Mouse (Mus musculus) erythroblast, embryonic 14.5 days (primary cell): ENCODE measurements around the gene Zc3h13. TPM values are rescaled to one million over a fixed set of nuclear protein-coding genes. Genes with fewer than 3 reads are reported as not detected.

ENCODE experiments used
- H3K27me3 ChIP-seq: 2 replicates; pipeline ENCODE4 v1.6.1; 2012; ENCODE audit warnings: inconsistent platforms; ENCODE audit not compliant: control insufficient read depth
- H3K36me3 ChIP-seq: 2 replicates; pipeline ENCODE4 v1.6.1; 2012; ENCODE audit warnings: mild to moderate bottlenecking, inconsistent platforms; ENCODE audit not compliant: control insufficient read depth
- H3K4me1 ChIP-seq: 2 replicates; pipeline ENCODE4 v1.6.1; 2012; ENCODE audit warnings: inconsistent platforms; ENCODE audit not compliant: control insufficient read depth
- H3K4me3 ChIP-seq: replicated peaks from 2 replicates; pipeline ENCODE3; 2012; ENCODE audit warnings: moderate library complexity, mild to moderate bottlenecking, inconsistent platforms
- H3K9me3 ChIP-seq: 2 replicates; pipeline ENCODE4 v1.6.1; 2012; ENCODE audit warnings: low read length, inconsistent platforms, mixed read lengths; ENCODE audit not compliant: control insufficient read depth
- GATA1 ChIP-seq: IDR thresholded peaks from 2 replicates; pipeline ENCODE4 v1.6.1; 2012; ENCODE audit warnings: low read length, inconsistent platforms, mixed read lengths
- TAL1 ChIP-seq: IDR thresholded peaks from 3 replicates; pipeline ENCODE4 v1.6.1; 2012; ENCODE audit warnings: low read length, inconsistent platforms, mixed read lengths
- polyA plus RNA-seq: library from polyadenylated mRNA; stranded (reverse); fragments of >175 nt; gene quantifications from 2 replicates; pipeline ENCODE4 v1.2.3, GENCODE M21; 2012

Gene Zc3h13
- polyA plus RNA-seq, 1 experiment: 3.0 TPM

DNA sequence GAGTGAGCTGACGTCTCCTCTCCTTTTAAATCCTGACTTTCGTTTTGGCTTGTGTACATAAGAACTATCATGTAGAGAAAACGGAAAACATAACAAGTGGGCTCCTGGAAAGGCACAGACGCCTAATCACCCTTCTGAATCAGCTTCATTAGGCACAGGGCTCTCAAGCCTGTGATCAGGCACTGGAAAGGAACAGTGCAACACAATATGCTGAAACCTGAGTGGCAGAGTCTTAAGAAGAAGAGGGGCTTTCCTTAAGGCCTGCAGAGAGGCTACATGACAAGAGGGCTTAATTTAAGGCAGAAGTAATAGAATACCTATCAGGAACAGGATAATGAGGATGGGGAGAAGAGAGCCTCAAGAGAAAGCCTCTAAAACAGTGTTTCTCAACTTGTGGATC is 67.5 kb downstream of the Zc3h13 start:
- H3K36me3 ChIP-seq: peaks cover under 1% of the 10 kb centered on the region; the same call in 1 of the 2 replicates
- H3K27me3 ChIP-seq: no peaks in the 10 kb centered on the region
- no peaks in the 10 kb centered on the region for H3K4me1 ChIP-seq
- H3K4me3 ChIP-seq: no peak overlapping the region
- TF ChIP-seq GATA1: no peak
- no peak for TF ChIP-seq TAL1
- H3K9me3 ChIP-seq: no peaks in the 10 kb centered on the region

DNA sequence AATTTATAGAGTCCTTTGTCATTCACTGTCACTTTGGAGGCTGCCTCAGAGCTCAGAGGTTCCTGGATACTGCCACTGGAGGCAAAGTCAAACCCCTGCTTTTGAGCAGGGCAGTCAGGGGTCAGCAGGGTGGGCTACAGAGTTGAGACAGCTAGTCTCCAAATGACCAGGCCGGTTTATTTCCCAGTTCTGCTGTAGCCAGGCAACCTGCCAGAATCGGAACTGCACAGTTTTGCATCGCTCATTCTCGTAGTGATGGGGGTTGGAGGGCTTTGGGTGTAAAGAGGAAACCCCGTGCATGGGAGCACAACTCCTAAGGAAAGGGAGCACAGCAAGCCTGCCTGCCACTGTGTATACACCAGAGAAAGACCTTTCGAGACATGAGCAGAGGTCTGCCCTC is 79.1 kb downstream of the Zc3h13 start:
- Histone ChIP-seq H3K9me3 (no peaks in the 10 kb centered on the region), H3K36me3 (no peaks in the 10 kb centered on the region), H3K4me3 (no peak overlapping the region), H3K4me1 (no peaks in the 10 kb centered on the region), H3K27me3 (no peaks in the 10 kb centered on the region)
- TF ChIP-seq GATA1 (no peak), TAL1 (no peak)

DNA sequence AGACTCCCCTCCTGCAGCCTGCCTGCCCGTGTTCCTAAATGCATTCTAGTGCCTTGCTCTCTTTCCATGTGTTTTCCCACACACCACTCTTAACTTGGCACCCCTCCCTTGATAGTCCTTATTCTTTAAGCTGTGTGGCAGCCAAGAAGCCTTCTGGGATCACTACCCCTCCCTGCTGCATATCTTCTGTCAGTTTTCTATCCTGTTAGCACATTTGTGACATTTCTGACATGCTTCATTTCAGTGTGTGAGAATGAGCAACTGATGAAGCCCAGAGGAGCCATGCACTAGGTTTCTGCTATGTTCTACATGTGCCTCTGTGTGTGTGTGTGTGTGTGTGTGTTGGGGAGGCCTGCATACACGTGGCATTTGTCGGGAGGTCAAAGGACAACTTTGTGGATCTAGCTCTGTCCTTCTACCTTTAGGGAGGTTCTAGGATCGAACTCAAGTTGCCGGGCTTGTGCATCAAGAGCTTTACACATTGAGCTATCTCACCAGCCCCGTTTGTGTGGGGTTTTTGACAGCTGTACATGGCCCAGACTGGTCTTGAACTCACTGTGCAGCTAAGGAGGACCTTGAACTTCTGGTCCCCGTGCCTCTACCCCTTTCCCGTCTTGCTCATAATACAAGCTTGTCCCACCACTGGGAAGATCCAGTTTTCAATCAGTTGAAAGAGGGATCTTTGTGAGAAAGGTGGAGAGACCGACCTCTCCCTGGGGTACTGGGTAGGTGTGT is 81.3 kb downstream of the Zc3h13 start:
- Histone ChIP-seq H3K27me3 (no peaks in the 10 kb centered on the region), H3K9me3 (no peaks in the 10 kb centered on the region), H3K4me1 (no peaks in the 10 kb centered on the region), H3K4me3 (no peak overlapping the region), H3K36me3 (no peaks in the 10 kb centered on the region)
- no peak for TF ChIP-seq TAL1
- TF ChIP-seq GATA1: no peak

DNA sequence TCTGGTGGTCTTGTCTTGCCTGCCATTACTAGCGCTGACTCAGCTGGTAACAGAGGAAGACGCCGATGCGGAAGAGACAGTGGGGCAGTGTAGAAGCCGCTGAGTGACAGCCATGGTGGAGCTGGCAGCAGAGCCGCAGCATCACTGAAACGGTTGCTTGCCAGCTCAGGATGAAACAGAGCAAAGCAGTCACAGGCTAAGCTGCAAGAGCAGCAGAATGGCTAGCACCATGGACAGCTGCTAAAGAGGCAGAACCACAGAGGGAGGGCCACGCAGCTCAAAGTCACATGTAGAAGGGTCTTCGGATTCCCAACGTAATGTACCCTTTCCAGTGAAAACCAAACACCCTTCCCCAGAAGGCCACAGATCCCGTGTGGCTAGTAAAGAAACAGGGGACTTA is 82.6 kb downstream of the Zc3h13 start:
- TF ChIP-seq GATA1: no peak
- no peak for TF ChIP-seq TAL1
- no peaks in the 10 kb centered on the region for H3K36me3 ChIP-seq

GRCm38 (mm10) chr14:75367503-75367902 is 83.3 kb downstream of the Zc3h13 start:
- TF ChIP-seq TAL1 (no peak), GATA1 (no peak)
- Histone ChIP-seq H3K27me3 (no peaks in the 10 kb centered on the region), H3K9me3 (no peaks in the 10 kb centered on the region), H3K36me3 (no peaks in the 10 kb centered on the region), H3K4me1 (no peaks in the 10 kb centered on the region), H3K4me3 (no peak overlapping the region)

More for the DNA sequence above, 82.6 kb downstream of the Zc3h13 start:
- Histone ChIP-seq H3K4me3 (no peak overlapping the region), H3K27me3 (no peaks in the 10 kb centered on the region), H3K4me1 (no peaks in the 10 kb centered on the region), H3K9me3 (no peaks in the 10 kb centered on the region)

DNA sequence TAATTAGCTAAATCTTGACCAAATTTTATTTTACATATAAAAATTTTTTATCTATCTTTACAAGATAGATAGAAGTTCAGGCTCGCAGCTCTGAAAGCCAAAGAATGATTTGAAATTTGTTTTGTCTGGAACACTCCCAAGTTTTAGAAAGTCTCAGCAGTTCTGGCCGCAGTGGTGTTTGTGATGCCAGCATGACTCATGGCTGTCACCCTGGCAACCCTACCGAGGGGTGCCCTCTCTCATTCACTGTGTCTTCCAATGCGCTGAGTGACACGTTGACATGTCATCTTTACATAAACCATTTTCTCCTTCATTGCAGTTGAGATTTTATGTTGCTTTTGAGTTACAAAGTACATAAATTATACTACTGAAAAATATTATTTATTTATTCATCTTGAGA is 85.7 kb downstream of the Zc3h13 start:
- Histone ChIP-seq H3K27me3 (no peaks in the 10 kb centered on the region), H3K36me3 (no peaks in the 10 kb centered on the region), H3K9me3 (no peaks in the 10 kb centered on the region), H3K4me1 (no peaks in the 10 kb centered on the region), H3K4me3 (no peak overlapping the region)
- TF ChIP-seq TAL1 (no peak), GATA1 (no peak)

- Histone ChIP-seq H3K36me3 (no peaks in the 10 kb centered on the region), H3K9me3 (no peaks in the 10 kb centered on the region), H3K27me3 (no peaks in the 10 kb centered on the region), H3K4me1 (no peaks in the 10 kb centered on the region), H3K4me3 (no peak overlapping the region)
- no peak for TF ChIP-seq GATA1
- TF ChIP-seq TAL1: no peak
These were observed 90.9 kb downstream of the Zc3h13 start for GRCm38 (mm10) chr14:75375006-75375598.

DNA sequence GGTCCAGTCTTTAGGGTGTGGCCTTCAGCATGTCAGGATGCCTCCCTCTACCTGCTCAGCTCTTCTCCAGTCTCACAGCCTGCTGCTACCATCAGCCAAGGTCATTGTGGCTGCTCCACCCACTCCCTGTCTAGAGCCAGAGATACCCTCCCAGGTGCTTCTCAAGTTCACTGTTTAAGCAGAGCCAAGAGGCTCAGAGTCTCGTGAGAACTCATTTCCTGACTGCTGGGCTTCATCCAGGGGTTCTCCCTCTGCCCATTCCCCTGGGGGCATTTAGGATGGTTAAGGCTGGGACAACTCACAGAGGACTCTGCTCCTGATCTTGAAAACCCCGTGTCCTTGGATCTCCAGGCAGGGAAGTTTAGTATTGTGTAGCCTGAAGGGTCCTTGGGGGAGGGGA is 92.1 kb downstream of the Zc3h13 start:
- Histone ChIP-seq H3K27me3 (no peaks in the 10 kb centered on the region), H3K9me3 (no peaks in the 10 kb centered on the region), H3K4me3 (no peak overlapping the region), H3K4me1 (no peaks in the 10 kb centered on the region), H3K36me3 (no peaks in the 10 kb centered on the region)
- no peak for TF ChIP-seq TAL1
- no peak for TF ChIP-seq GATA1

DNA sequence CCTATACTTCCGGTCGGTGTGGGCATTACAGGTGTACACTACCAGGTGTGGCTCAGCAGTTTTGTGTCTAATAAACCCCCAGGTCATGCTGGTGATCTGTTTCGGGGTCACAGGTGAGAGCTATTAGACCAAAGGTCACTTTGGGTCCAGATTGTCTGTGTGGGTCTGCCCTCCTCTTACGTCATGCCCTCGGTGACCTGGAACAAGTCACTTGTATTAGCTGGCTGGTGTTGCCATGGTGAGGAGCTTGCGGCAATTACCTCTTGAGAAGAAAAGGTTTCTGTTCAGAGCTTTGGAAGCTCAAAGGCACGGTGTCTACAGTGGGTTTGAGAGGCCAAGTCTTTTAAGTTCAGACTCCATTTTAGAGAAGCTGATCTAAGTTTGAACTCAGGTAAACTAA is 93.4 kb downstream of the Zc3h13 start:
- Histone ChIP-seq H3K4me3 (no peak overlapping the region), H3K36me3 (no peaks in the 10 kb centered on the region), H3K27me3 (no peaks in the 10 kb centered on the region), H3K4me1 (no peaks in the 10 kb centered on the region), H3K9me3 (no peaks in the 10 kb centered on the region)
- no peak for TF ChIP-seq GATA1
- TF ChIP-seq TAL1: no peak

Other genes starting within 250 kb of the Zc3h13 start
- not detected in 2 replicates for gene Lrrc63, start 153.5 kb upstream of the Zc3h13 start, polyA plus RNA-seq
- gene Lcp1, start 153.3 kb upstream of the Zc3h13 start, polyA plus RNA-seq: 0.15 and 0.19 TPM in 2 replicates
- not detected in 2 replicates for gene Cpb2, start 42.1 kb upstream of the Zc3h13 start, polyA plus RNA-seq
- 0.01 and 0.02 TPM in 2 replicates for gene Siah3, start 171.6 kb downstream of the Zc3h13 start, polyA plus RNA-seq